Mouse (Mus musculus) granulocyte monocyte progenitor cell, adult 5-6 weeks (primary cell): Measurements from ENCODE around the gene Cacna1d. TPM values are rescaled to one million over a fixed set of nuclear protein-coding genes. Genes with fewer than 3 reads are reported as not detected.

Experiments used
- ATAC-seq: replicated peaks from 2 replicates; pipeline ENCODE4 v1.8.0; 2016; ENCODE audit warnings: mild to moderate bottlenecking, moderate TSS enrichment, inconsistent platforms; ENCODE audit not compliant: poor library complexity, severe bottlenecking
- total RNA-seq, 2 experiments: library from RNA; stranded (forward) in 1 of 2; stranded (reverse) in 1 of 2; fragments of 200-712, 200-1000 nt in 1 of 2; fragments of >200 nt in 1 of 2; fragmentation: Nextera tagmentation in 1 of 2; gene quantifications; 2 replicates each; pipeline ENCODE4 v1.2.3; 2014 to 2017

Gene Cacna1d
- total RNA-seq, 2 experiments from 2014 or later: 0.10 TPM; not detected in 1

DNA sequence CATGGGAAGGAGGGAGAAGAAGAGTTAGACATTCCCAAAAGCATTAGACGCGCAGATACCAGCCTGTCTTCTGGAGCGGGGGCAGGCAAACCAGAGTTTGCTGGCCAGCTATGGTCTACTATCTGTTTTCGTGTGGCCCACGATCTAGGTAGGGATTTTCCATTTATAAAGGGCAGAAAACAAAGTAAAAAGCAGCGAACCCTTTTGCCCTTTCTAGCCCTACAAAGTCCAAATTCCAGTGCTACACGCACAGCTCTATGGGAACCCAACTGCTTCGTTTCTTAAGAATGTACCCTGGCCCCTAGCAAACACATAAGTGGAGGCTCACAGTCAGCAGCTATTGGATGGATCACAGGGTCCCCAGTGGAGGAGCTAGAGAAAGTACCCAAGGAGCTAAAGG lies 441.0 kb downstream of the Cacna1d start:
- ATAC-seq: no peak

DNA sequence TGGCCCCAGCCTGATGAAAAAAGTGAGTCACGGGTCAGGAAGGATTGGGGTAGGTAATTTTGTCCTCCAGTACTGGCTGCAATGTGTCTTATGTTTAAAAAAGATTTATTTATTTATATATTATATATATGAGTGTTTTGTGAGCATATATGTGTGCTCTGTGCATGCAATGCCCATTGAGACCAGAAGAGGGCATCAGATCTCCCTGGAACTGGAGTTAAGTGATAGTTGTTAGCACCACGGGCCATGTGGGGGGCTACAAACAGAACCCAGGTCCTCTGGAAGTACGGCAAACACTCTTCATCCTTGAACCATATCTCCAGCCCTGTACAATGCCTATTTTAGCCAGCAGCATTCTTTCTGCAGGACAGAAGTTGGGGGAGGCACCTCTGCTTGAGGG lies 443.2 kb downstream of the Cacna1d start:
- ATAC-seq: no peak

DNA sequence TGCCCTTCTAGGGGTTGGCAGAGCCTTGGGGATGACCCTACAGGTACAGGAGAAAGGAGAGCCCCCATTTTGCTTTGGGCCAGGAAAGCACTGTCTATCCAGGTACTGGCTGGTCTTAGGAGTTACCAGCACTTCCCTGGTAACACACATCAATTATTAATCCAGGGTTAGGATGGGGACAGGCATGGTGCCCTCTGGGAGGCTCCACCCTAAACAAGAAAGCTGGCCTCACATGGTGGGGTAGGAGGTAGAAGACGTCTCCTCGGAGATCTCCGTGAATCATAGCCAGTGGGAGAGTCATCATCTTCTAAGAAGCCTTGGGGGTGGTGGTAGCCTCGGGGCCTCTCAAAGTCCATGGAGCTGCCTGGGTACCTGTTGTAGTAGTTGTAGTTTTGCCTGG lies 444.3 kb downstream of the Cacna1d start:
- ATAC-seq: no peak

DNA sequence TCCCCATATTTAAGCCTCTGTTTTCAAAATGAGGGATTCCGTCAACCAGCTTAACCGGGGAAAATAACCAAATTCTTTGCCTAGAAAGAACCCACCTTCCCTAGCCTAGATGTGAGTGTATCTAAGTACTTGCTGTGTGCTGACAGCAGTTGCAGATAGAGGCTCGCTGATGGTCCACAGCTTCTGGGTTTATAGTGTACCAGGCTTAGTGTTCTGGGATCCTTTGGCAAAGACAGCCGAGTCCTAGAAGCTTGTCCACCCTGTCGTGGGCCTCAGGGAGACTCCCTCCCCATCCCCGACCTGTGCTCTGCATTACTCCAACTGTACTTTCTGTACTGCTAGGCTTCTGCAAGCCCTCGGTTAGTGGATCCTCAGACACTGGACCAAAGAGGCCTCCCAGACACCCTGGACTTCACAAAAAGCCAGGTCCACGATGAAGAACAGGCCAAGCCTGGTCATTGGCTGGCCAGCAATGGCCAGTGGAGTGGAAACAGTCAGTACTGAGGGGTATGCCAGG lies 445.5 kb downstream of the Cacna1d start:
- no peak for ATAC-seq

DNA sequence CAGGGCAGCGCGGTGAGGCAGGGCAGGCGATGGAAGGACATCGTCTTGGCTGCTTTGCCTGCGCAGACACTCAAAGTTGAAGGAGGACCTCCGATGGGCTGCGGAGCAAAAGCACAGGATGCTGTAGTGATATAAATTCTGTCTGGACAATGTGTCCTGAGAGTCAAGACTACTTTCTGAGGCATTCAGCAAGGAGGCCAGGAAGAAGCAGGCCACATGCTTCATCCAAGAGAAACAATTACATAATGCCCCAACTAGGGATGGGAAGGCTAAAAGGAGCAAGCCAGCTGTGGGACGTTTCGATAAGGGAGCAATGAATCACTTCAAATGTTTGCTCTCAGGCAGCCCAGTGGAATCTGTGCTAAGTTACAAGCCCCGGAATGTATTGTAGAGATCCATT lies 446.0 kb downstream of the Cacna1d start:
- no peak for ATAC-seq

DNA sequence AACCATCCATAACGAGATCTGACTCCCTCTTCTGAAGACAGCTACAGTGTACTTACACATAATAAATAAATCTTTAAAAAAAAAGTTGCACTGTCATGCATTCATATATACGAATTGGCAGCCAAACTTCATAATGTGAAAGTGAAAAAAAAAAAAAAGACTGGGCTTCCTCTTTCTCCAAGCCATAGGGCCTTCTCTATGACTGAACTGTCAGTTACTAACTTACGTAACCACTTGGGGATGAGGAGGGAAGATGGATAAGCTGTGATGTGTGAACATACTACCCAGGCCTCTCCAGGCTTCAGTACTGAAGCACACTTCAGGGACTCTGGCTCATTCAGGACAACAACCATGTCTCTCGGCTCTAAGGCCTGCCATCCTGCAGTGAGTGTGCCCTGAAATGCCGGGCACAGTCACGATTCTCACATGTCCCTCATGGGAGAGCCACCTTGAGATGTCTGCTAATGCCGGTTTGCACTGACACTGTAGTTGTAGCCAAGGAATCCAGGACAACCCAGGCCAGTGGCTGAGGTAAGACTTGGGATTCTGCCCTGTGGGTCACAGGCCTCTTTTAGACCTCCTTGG lies 447.8 kb downstream of the Cacna1d start:
- ATAC-seq: peak; percentile 89

DNA sequence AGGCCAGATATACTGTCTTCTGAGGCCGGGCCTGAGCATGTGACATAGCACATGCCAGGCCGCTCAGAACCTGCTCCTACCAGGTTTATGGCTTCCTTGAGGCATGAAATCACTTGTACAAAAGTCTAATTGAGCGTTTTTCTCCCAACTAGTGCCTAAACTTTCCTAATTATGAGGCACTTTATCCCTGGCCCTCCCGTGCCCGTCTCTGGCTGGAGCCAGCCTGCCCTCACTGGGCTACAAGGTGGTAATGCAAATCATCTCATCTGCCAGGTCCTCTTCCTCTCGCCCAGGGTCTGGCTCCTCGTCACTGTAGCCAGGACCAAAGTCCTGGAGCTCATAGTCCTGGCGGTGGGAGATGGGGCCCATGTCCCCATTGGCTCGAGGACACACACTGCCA lies 449.4 kb downstream of the Cacna1d start:
- no peak for ATAC-seq

DNA sequence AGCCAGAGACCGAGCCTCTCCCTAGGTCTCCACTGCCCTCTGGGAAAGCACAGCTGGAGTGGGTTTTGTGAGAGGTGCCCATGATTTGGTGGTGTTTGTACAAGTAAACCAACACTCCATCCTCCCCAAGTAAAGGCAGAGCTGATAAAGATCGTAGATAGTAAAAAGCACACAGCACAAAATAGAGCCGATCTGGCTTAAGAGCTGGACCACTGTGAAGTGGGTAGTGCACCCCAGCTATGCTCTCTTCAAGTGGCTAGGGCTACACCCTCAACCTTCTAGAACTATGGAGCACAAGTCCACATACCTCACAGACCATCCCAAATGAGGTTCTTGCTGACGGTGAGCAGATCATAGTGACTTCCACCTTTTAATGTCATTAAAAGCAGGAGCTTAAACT lies 451.8 kb downstream of the Cacna1d start:
- no peak for ATAC-seq

DNA sequence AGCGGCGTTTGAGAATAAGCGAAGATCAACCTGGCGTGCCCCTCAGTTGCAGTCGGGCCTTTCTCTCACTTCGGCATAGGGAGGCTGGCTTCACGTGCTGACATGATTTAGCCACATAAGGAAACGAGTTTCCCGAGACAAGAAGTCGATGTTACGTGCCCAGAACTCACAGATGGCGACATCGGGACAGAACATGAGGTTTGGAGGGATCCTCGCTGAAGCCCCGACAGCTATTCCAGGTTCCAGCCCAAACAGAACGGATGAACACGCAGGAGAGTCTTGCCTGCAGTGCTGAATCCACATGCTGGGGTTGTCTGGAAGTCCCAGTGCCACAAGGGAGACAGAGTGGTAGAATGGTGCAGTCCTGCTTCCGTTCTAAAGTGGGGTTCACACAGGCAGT lies 452.8 kb downstream of the Cacna1d start:
- no peak for ATAC-seq

DNA sequence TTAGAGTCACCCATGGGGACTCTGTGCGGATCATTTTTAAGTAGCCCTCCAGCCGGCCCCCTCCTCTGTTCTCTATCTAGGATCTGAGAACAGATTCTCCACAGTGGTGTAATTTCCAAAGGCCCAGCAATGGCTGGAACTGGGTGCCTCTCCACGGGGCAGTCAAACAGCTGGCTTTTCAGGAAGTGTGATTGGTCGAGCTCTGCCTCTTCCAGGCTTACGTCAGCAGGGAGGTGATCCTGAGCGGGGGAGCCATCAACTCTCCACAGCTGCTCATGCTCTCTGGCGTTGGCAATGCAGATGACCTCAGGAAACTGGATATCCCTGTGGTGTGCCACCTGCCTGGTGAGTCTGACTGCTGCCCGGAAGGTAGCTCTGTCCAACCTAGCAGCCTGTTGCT lies 457.9 kb downstream of the Cacna1d start:
- ATAC-seq: peak; percentile 62

DNA sequence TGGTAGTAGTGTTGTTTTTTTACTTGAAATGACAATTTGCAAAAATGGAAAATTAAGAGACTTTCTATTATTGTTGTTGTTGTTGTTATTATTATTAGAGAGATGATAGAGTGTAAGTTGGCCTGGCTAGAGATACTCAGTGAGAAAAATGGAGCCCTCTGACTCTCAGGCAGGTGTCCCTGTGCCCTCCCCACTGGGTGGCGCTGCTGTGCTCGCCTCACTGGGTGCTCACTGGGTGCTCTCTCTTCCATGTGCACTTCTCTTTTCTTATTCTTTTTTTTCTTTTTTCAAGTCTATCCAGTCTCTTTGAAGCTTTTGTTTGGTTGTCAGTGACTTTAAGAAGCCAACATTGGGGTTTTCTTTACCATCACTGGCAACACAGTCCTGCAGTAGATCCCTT lies 463.9 kb downstream of the Cacna1d start:
- ATAC-seq: peak; percentile 63

DNA sequence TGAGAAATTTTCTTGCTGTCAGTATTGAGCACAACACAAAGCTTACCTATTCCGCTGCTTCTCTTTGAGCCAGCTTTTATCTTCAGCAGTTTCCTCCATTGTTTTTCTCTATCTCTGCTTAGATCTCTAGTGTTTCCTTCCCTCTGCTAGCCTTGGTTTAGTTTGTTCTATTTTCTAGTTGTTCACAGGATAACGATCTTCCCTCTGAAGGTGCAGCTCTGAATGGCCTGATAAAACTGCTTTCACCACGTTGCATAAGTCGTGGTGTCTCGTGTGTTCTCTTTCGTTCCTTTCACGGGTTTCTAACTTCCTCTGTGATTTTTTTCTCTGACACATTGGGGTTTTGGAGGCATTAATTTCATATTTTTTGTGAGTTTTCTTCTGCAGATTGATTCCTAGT lies 466.9 kb downstream of the Cacna1d start:
- peak; percentile 35 for ATAC-seq

DNA sequence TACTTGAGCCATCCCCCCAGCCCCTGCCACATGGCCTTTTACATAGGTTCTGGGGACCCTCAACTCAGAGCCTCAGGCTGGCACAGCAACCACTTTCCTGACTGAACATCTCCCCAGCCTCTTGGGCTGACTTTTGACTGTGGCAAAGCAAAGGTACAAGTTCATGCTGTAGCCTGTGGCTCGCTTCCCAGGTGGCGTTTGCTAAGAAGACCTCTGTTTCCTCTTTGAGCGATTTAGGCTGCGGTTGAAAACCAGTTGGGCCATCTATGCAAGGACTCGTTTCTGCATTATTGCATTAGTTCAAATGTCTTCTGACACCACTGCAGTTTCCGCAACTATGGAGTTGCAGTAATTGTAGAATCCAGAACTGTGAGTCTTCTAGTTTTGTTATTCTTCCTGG lies 468.8 kb downstream of the Cacna1d start:
- ATAC-seq: peak; percentile 57

DNA sequence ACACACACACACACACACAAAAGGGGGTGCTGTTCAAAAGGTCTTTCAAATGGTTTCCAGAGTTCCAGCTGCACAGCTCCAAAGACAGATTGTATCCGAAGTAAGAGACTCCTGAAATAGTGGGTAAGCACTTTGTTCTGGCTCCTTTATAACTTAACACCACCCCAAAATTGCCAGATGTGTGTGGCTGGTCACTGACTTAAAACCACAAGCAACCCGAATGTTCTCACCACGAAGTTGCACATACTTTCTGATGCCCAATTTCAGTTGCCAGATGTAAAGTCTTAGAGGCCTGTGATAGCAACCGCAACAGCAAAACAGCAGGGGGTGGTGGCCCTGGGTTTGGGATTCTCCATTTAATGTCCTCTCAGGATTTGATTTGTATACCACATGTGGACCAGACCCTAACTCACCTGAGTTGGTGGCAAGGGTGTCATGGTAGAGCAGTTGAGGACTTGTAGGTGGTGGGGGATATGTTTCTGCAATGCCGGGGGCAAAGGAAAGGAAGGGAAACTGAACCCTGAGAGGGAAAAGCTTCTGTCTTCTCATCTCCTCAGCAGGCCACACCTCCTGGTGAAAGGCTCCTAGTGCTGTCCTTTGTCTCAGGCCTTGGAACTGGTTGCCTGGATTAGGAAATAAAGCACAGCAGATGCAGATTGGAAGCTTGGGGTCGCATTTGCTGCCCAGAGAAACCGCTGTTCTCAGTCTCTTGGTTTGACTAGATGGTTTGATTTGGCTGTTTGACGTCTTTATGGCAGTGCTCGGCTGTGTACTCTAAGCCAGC lies 471.3 kb downstream of the Cacna1d start:
- ATAC-seq: peak; percentile 57

DNA sequence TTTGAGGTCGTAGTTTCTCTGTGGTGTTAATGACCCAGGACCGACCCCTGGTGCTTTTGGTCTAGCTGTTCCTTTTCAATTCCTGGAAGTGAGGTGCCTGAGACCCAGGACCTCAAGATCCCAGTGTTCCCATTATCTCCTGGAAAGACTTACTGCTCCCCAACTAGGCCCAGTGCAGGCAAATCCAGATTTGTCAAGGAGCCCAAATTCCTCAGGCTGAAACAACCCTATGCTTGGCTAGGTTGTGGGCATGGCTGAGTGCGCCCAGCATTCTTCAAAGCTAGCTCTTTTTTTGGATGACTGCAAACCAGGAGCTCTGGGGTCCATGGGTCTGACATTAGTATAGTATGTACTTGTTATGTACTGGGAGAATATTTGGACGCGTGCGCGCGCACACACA lies 471.9 kb downstream of the Cacna1d start:
- no peak for ATAC-seq

DNA sequence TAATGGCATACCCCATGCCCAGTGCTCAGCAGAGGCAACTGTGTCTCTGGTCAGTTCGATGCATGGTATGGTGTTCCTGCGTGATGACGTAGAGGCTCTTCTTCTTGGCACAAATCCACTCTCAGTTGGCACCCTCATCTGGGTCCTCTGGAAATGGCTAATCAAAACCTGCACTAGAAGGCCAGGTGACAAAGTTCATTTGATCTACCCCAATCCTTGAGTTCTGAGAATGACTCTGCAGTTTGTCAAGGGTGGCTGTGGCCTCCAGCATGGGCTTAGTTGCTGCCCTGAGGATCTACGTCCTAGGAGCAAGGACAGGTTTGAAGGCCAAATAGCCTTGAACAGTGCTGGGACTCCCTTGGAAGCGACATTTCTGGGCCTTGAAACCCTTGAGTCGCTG lies 472.4 kb downstream of the Cacna1d start:
- no peak for ATAC-seq

DNA sequence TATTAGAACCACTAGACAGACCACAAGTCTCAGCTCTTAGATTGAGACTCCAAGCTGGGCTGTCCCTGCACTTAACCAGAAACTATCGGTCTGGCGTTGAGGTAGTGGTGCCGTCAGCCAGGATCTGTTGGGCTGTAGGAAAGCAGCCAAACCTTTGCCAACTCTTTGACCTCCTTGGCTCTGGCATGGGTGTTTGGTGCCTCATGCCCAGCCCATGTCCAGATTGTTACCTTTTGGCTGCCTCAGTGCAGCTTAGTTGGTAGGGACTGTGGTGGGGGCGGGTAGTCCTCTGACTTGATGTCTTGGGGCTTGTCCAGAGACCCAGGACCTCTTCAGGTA lies 472.8 kb downstream of the Cacna1d start:
- no peak for ATAC-seq

DNA sequence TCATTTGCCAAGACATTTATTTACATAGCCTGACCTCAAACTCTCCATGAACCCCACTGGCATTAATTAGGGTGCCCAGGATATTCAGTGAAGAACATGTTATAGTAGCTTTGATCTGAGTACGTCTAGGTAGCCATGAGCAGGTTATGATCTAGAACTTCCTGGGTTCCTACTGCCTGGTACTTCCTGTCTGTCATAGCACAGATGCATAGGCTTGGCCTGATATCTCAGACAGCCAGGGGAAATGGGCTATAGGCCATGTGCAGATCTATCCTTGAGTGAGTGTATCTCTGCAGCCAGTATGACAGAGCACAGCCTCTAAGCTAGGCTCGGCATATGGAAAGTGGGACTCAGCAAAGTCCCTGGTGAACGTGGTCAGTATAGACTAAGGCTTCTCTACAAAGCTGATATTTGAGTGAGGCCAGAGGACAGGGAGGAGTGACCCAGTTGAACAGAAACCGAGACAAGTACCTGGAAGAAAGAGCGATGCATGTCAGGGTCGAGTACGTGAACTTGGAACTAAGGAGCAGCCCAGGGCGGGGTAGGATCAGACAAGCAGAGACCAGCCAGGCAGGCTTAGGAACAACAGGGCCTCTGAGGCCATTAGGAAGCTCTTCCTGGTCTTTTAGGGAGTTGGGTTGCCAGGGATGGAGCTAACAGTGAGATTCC lies 473.3 kb downstream of the Cacna1d start:
- ATAC-seq: no peak

DNA sequence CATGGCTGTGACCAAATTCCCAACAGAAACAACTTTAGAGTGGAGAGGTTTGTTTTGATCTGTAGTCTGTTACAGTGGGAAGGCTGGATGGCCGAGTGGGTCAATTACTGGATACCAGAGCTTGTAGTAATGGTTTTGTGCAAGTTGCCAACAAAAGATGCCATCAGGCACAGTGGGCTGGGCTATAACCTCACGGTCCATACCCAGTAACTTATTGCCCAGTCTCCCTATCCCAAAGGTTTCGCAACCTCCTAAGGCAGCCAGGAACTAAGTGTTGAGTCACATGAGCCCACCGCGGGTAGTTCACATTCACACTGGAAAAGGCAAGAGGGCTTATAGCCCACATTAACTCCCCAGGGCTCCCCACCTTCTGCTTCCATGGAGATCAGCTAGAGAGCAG lies 474.6 kb downstream of the Cacna1d start:
- peak; percentile 26 for ATAC-seq

DNA sequence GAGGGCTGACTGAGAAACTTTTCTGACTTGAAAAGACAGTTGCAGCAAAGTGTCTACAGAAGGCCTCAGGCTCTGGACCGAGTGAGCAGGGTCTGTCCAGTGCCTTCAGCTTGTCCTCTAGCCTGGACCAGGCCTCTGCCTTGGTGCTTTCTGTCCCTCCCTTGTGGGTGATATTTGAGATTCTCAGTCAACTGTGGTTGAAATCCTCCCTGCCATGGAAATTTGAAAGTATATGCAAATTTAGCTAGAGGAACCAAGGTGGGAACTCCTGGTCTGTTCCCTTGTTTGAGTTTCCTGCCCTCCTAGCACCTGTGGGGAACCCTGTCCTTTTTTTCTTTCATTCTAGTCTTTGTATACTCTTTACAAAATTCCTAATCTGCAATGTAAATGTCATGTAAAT lies 476.2 kb downstream of the Cacna1d start:
- no peak for ATAC-seq

DNA sequence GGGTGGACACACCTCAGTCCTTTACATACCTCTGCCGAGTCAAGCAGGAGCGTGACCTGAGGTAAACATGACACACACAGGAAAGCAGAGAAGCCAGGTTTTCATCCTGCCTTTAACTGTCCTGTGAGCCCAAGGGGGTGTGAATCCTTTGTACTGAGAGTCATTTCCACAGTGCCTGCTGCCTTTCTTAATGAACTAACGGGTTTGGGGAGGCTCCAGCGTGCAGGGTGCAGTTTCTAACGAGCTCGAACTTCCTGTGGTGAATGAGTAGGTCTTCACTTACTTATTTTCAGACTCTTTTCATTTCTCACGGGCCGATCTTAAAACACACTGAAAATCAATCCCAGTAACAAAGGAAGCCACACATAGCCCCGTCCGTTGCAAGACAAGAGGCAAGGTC lies 476.8 kb downstream of the Cacna1d start:
- ATAC-seq: peak; percentile 23; the same call in 1 of the 2 replicates
